Mouse (Mus musculus): ENCODE measurements around the gene Cpne5.

- TF ChIP-seq CTCF (IDR thresholded peaks at IDR 0.05; ENCODE audit: low read depth) (no peak), EP300 (IDR thresholded peaks at IDR 0.05; ENCODE audit: low read depth) (no peak)
Observed at GRCm38 (mm10) chr17:29220631-29221030, 17.3 kb downstream of the Cpne5 start.
